Mouse (Mus musculus): ENCODE measurements around the gene Gm28048. TPM values are rescaled to one million over a fixed set of nuclear protein-coding genes. Genes with fewer than 3 reads are reported as not detected.

Gm28048 gene
- polyA plus RNA-seq, 1 experiment: 1.9 TPM

DNA sequence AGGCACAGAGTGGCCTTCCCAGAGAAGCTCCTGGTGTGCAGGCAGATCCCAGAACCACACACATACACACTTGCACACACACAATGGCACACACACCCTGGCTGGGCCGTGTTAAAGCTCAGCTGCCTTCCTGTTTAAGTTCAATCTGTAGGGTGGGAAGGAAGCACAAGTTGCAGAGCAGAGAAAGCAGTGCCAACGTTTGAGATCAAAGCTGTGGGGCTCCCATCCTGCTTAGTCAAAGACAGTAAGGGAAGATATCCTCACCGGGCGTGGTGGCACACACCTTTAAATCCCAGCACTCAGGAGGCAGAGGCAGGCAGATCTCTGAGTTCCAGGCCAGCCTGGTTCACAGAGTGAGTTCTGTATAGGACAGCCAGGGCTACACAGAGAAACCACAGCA lies 149.3 kb downstream of the Gm28048 start:
- H3K4me3 ChIP-seq: no peak overlapping the region
- H3K79me2 ChIP-seq (ENCODE audit: control insufficient read depth, insufficient read depth): no peaks in the 10 kb centered on the region
- TF ChIP-seq POLR2A (IDR thresholded peaks at IDR 0.05; ENCODE audit: insufficient read length, low read depth) (no peak), MYOG (IDR thresholded peaks at IDR 0.05; ENCODE audit: control insufficient read depth in 1 of 3, insufficient read depth in 1 of 3, insufficient read length in 2 of 3, low read depth in 2 of 3) (no peak), CEBPB (IDR thresholded peaks at IDR 0.05; ENCODE audit: insufficient read depth, poor library complexity, severe bottlenecking) (no peak), POLR2AphosphoS2 (IDR thresholded peaks at IDR 0.05; ENCODE audit: insufficient read length, low read depth) (no peak), REST (IDR thresholded peaks at IDR 0.05; ENCODE audit: insufficient read depth, insufficient read length) (no peak), MAX (IDR thresholded peaks at IDR 0.05; ENCODE audit: low read depth) (no peak), E2F4 (IDR thresholded peaks at IDR 0.05; ENCODE audit: insufficient read depth) (no peak), SRF (IDR thresholded peaks at IDR 0.05; ENCODE audit: control insufficient read depth, insufficient read length, low read depth) (no peak), TCF3 (IDR thresholded peaks at IDR 0.05; ENCODE audit: insufficient read length, low read depth) (no peak), USF1 (IDR thresholded peaks at IDR 0.05; ENCODE audit: low read depth) (no peak), MYOD1 (IDR thresholded peaks at IDR 0.05; ENCODE audit: control insufficient read depth in 1 of 3, insufficient read length in 2 of 3, low read depth in 2 of 3) (no peak), TCF12 (IDR thresholded peaks at IDR 0.05; ENCODE audit: insufficient read depth, poor library complexity, severe bottlenecking) (no peak)
- H3K36me3 ChIP-seq (ENCODE audit: control insufficient read depth, insufficient read depth): peaks cover 3% of the 10 kb centered on the region
- no peak overlapping the region for H3ac ChIP-seq (ENCODE audit: control insufficient read depth, insufficient read length)
- no peak overlapping the region for H3K4me2 ChIP-seq (ENCODE audit: low read depth)
- no peaks in the 10 kb centered on the region for H3K27me3 ChIP-seq (ENCODE audit: control insufficient read depth, insufficient read depth, insufficient read length)

DNA sequence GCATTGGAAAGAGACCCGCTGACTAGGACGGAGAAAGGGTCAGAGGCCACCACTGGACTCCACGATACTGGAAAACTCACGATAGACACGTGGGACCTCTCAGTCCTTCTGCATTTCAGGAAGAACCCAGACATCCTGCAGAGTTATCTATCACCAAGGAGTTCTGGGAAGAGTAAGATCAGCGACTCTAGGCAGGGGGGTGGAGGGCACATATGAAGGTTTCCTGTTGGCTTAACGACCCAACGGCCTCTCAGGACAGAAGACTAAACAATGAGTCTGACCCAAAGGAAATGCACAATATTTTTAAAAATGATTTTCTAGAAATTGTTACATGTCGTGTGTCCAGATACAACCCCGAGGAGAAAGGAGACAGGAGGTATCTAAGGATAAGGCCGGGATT lies 150.0 kb downstream of the Gm28048 start:
- Histone ChIP-seq H3K4me3 (no peak overlapping the region), H3K4me2 (ENCODE audit: low read depth) (no peak overlapping the region), H3K27me3 (ENCODE audit: control insufficient read depth, insufficient read depth, insufficient read length) (no peaks in the 10 kb centered on the region), H3K79me2 (ENCODE audit: control insufficient read depth, insufficient read depth) (no peaks in the 10 kb centered on the region), H3K36me3 (ENCODE audit: control insufficient read depth, insufficient read depth) (peaks cover 3% of the 10 kb centered on the region), H3ac (ENCODE audit: control insufficient read depth, insufficient read length) (no peak overlapping the region)
- TF ChIP-seq SRF (IDR thresholded peaks at IDR 0.05; ENCODE audit: control insufficient read depth, insufficient read length, low read depth) (no peak), E2F4 (IDR thresholded peaks at IDR 0.05; ENCODE audit: insufficient read depth) (no peak), MAX (IDR thresholded peaks at IDR 0.05; ENCODE audit: low read depth) (no peak), POLR2AphosphoS2 (IDR thresholded peaks at IDR 0.05; ENCODE audit: insufficient read length, low read depth) (no peak), CEBPB (IDR thresholded peaks at IDR 0.05; ENCODE audit: insufficient read depth, poor library complexity, severe bottlenecking) (no peak), TCF12 (IDR thresholded peaks at IDR 0.05; ENCODE audit: insufficient read depth, poor library complexity, severe bottlenecking) (no peak), USF1 (IDR thresholded peaks at IDR 0.05; ENCODE audit: low read depth) (no peak), POLR2A (IDR thresholded peaks at IDR 0.05; ENCODE audit: insufficient read length, low read depth) (no peak)

DNA sequence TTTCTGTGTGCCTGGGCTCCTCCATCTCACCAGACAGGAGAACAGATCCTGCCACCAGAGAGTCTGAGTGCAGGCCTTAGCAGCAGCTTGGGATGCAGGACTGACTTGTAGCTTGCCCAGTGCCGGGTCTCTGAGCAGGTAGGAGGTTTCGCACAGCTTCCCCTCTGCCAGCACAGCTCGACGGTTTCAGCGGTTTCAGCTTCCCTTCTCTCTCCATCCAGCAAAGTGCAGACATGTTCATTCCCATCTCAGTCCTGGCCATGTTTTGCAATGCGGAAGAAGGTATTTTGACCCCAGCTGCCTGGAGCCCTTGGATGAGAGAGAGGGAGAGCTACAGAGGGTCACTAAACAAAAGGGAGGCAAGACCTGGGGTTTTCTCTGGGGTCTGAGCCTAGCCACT lies 151.2 kb downstream of the Gm28048 start:
- no peak overlapping the region for H3ac ChIP-seq (ENCODE audit: control insufficient read depth, insufficient read length)
- no peaks in the 10 kb centered on the region for H3K36me3 ChIP-seq (ENCODE audit: control insufficient read depth, insufficient read depth)
- no peaks in the 10 kb centered on the region for H3K27me3 ChIP-seq (ENCODE audit: control insufficient read depth, insufficient read depth, insufficient read length)
- no peaks in the 10 kb centered on the region for H3K79me2 ChIP-seq (ENCODE audit: control insufficient read depth, insufficient read depth)
- H3K4me2 ChIP-seq (ENCODE audit: low read depth): no peak overlapping the region
- no peak for TF ChIP-seq REST (IDR thresholded peaks at IDR 0.05; ENCODE audit: insufficient read depth, insufficient read length)
- no peak for TF ChIP-seq TCF12 (IDR thresholded peaks at IDR 0.05; ENCODE audit: insufficient read depth, poor library complexity, severe bottlenecking)
- TF ChIP-seq USF1 (IDR thresholded peaks at IDR 0.05; ENCODE audit: low read depth): no peak
- TF ChIP-seq POLR2AphosphoS2 (IDR thresholded peaks at IDR 0.05; ENCODE audit: insufficient read length, low read depth): no peak
- no peak for TF ChIP-seq SRF (IDR thresholded peaks at IDR 0.05; ENCODE audit: control insufficient read depth, insufficient read length, low read depth)
- no peak for TF ChIP-seq CEBPB (IDR thresholded peaks at IDR 0.05; ENCODE audit: insufficient read depth, poor library complexity, severe bottlenecking)
- TF ChIP-seq POLR2A (IDR thresholded peaks at IDR 0.05; ENCODE audit: insufficient read length, low read depth): no peak
- no peak for TF ChIP-seq E2F4 (IDR thresholded peaks at IDR 0.05; ENCODE audit: insufficient read depth)
- TF ChIP-seq MYOD1 (IDR thresholded peaks at IDR 0.05; ENCODE audit: control insufficient read depth in 1 of 3, insufficient read length in 2 of 3, low read depth in 2 of 3): no peak
- no peak for TF ChIP-seq MYOG (IDR thresholded peaks at IDR 0.05; ENCODE audit: control insufficient read depth in 1 of 3, insufficient read depth in 1 of 3, insufficient read length in 2 of 3, low read depth in 2 of 3)
- TF ChIP-seq TCF3 (IDR thresholded peaks at IDR 0.05; ENCODE audit: insufficient read length, low read depth): no peak
- TF ChIP-seq MAX (IDR thresholded peaks at IDR 0.05; ENCODE audit: low read depth): no peak
- no peak overlapping the region for H3K4me3 ChIP-seq

DNA sequence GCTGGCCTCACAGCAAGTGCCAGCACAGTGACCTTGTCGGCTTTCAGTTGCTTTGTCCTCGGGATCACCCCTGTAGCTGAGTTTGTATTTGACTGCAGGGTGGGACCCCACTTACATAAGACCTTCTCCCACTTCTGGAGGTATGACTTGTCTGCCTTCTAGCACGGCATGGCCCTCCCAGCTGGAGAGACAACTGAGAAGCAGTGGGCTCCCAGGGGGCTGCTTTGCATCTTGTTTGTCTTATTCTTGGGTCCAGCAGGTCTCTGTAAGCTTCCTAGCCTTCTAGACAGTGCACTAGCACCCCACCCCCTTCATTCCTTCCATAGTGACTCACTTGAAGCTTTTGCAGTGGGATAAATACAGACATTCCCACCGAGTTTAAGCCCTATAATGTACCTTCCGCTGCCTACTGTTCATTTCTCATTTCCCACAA lies 151.7 kb downstream of the Gm28048 start:
- Histone ChIP-seq H3K36me3 (ENCODE audit: control insufficient read depth, insufficient read depth) (no peaks in the 10 kb centered on the region), H3K27me3 (ENCODE audit: control insufficient read depth, insufficient read depth, insufficient read length) (no peaks in the 10 kb centered on the region), H3K79me2 (ENCODE audit: control insufficient read depth, insufficient read depth) (no peaks in the 10 kb centered on the region), H3K4me3 (no peak overlapping the region), H3K4me2 (ENCODE audit: low read depth) (no peak overlapping the region), H3ac (ENCODE audit: control insufficient read depth, insufficient read length) (no peak overlapping the region)
- TF ChIP-seq MAX (IDR thresholded peaks at IDR 0.05; ENCODE audit: low read depth): no peak
- no peak for TF ChIP-seq MYOG (IDR thresholded peaks at IDR 0.05; ENCODE audit: control insufficient read depth in 1 of 3, insufficient read depth in 1 of 3, insufficient read length in 2 of 3, low read depth in 2 of 3)
- no peak for TF ChIP-seq POLR2AphosphoS2 (IDR thresholded peaks at IDR 0.05; ENCODE audit: insufficient read length, low read depth)
- TF ChIP-seq REST (IDR thresholded peaks at IDR 0.05; ENCODE audit: insufficient read depth, insufficient read length): no peak
- TF ChIP-seq POLR2A (IDR thresholded peaks at IDR 0.05; ENCODE audit: insufficient read length, low read depth): no peak
- no peak for TF ChIP-seq MYOD1 (IDR thresholded peaks at IDR 0.05; ENCODE audit: control insufficient read depth in 1 of 3, insufficient read length in 2 of 3, low read depth in 2 of 3)
- no peak for TF ChIP-seq CEBPB (IDR thresholded peaks at IDR 0.05; ENCODE audit: insufficient read depth, poor library complexity, severe bottlenecking)
- no peak for TF ChIP-seq USF1 (IDR thresholded peaks at IDR 0.05; ENCODE audit: low read depth)
- TF ChIP-seq SRF (IDR thresholded peaks at IDR 0.05; ENCODE audit: control insufficient read depth, insufficient read length, low read depth): no peak
- TF ChIP-seq E2F4 (IDR thresholded peaks at IDR 0.05; ENCODE audit: insufficient read depth): no peak
- no peak for TF ChIP-seq TCF3 (IDR thresholded peaks at IDR 0.05; ENCODE audit: insufficient read length, low read depth)
- no peak for TF ChIP-seq TCF12 (IDR thresholded peaks at IDR 0.05; ENCODE audit: insufficient read depth, poor library complexity, severe bottlenecking)
